In the genomic region with DNA sequence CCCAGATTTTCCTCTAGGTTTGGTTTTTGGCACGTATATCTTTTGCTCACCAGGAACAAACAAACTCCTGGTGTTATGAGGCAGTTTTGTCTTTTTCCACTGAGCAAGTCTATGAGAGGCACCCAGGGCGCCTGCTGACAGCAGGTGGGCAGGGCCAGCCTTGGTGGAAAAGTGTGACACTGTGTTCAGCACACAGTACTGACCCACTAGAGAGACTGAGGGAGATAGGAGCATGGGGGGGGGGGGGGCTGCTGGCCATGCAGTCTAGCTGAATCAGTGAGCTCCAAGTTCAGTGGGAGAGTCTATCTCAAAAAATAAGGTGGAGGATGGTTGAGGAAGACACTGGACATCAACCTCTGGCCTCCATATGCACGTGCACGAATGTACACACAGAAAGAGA, we compare ENCODE assay signal across 27 mouse cellular contexts.
"Had no signal": no experiment of that assay in that cellular context is flagged by ENCODE, and none has a peak within 500 bp of the region (broad histone marks: within the 10 kb centered on the region; RNA-seq: fewer than 3 reads in every experiment).

No protein-coding gene starts in this region.

- H3K36me3 ChIP-seq: embryonic facial prominence, embryonic 10.5 days; embryonic facial prominence, embryonic 12.5 days; embryonic facial prominence, embryonic 13.5 days; embryonic facial prominence, embryonic 15.5 days; forebrain, embryonic 10.5 days; forebrain, embryonic 12.5 days; forebrain, embryonic 15.5 days had no signal

- ATAC-seq: forebrain, embryonic 14.5 days; forebrain, embryonic 15.5 days; forebrain, embryonic 16.5 days; forebrain, postnatal 0 days had no signal

- DNase-seq: cerebellum, adult 2 months; cerebellum, adult 8-10 months; cerebellum, adult 9-10 months; cerebellum, adult 9-11 months; cerebellum, postnatal 10 days; cerebellum, postnatal 14 days; cerebellum, postnatal 25 days; cerebellum, postnatal 36 days; embryo, embryonic 11 days; forebrain, postnatal 0 days; gastrocnemius, adult 2 months; gastrocnemius, postnatal 10 days; gastrocnemius, postnatal 14 days; gastrocnemius, postnatal 25 days; gastrocnemius, postnatal 36 days; heart, adult 18-20 months had no signal

- H3K4me1 ChIP-seq: embryonic facial prominence, embryonic 12.5 days; forebrain, embryonic 15.5 days had no signal

- H3K27me3 ChIP-seq: embryonic facial prominence, embryonic 12.5 days; forebrain, embryonic 12.5 days; forebrain, embryonic 15.5 days had no signal

- H3K4me2 ChIP-seq: embryonic facial prominence, embryonic 12.5 days; embryonic facial prominence, embryonic 13.5 days; embryonic facial prominence, embryonic 15.5 days; forebrain, embryonic 12.5 days; forebrain, embryonic 15.5 days had no signal

- H3K27ac ChIP-seq: embryonic facial prominence, embryonic 10.5 days; embryonic facial prominence, embryonic 12.5 days; embryonic facial prominence, embryonic 13.5 days; embryonic facial prominence, embryonic 15.5 days; forebrain, embryonic 10.5 days; forebrain, embryonic 12.5 days; forebrain, embryonic 15.5 days; gastrocnemius, adult 2 months; heart, adult 2 months had no signal

- H3K4me3 ChIP-seq: embryonic facial prominence, embryonic 10.5 days; embryonic facial prominence, embryonic 12.5 days; embryonic facial prominence, embryonic 13.5 days; embryonic facial prominence, embryonic 15.5 days; erythroblast, embryonic 14.5 days; forebrain, embryonic 10.5 days; forebrain, embryonic 12.5 days; forebrain, embryonic 15.5 days; gastrocnemius, adult 2 months; heart, adult 2 months had no signal

- H3K9ac ChIP-seq: embryonic facial prominence, embryonic 12.5 days; embryonic facial prominence, embryonic 13.5 days; embryonic facial prominence, embryonic 15.5 days; forebrain, embryonic 12.5 days; forebrain, embryonic 15.5 days; forebrain, postnatal 0 days had no signal

- H3K9me3 ChIP-seq: embryonic facial prominence, embryonic 10.5 days; embryonic facial prominence, embryonic 12.5 days; embryonic facial prominence, embryonic 13.5 days; embryonic facial prominence, embryonic 15.5 days; forebrain, embryonic 10.5 days; forebrain, embryonic 12.5 days; forebrain, embryonic 15.5 days had no signal
